Mouse (Mus musculus): ENCODE results near the gene Idua. TPM values are rescaled to one million over a fixed set of nuclear protein-coding genes. Genes with fewer than 3 reads are reported as not detected.

Idua gene
- polyA plus RNA-seq, 1 experiment from 2014 or later = 4.8 TPM

- Histone ChIP-seq H3K27me3 (replicated peaks; ENCODE audit: control insufficient read depth, insufficient read depth, low read length) (no peaks in the 10 kb centered on the region), H3K27ac (ENCODE audit: low read depth, low read length) (no peak overlapping the region), H3K36me3 (ENCODE audit: control insufficient read depth, insufficient read depth) (peaks cover 95% of the 10 kb centered on the region), H3K4me2 (replicated peaks; ENCODE audit: low read depth) (no peak overlapping the region), H3K4me1 (replicated peaks; ENCODE audit: control insufficient read depth, insufficient read depth, low read length) (0 out of 2 replicates have a peak, but pooled peaks cover 3% of the 10 kb centered on the region), H3K9ac (ENCODE audit: low read depth, low read length) (no peak overlapping the region), H3K9me3 (ENCODE audit: control insufficient read depth) (no peaks in the 10 kb centered on the region), H3K4me3 (ENCODE audit: low read depth, low read length) (no peak overlapping the region)
- WGBS = 56% methylated on average over 1 of the region's 1 CpGs
- ATAC-seq = peak; percentile 48
- peak; percentile 83 for TF ChIP-seq CTCF (IDR thresholded peaks at IDR 0.05; ENCODE audit: low read depth)
Observed at GRCm38 (mm10) chr5:108651823-108652222, 8.3 kb upstream of the Idua start.

GRCm38 (mm10) chr5:108653341-108653740 lies 6.8 kb upstream of the Idua start:
- Histone ChIP-seq H3K27ac (ENCODE audit: low read depth, low read length) (no peak overlapping the region), H3K36me3 (ENCODE audit: control insufficient read depth, insufficient read depth) (peaks cover 91% of the 10 kb centered on the region), H3K9ac (ENCODE audit: low read depth, low read length) (no peak overlapping the region), H3K9me3 (ENCODE audit: control insufficient read depth) (no peaks in the 10 kb centered on the region), H3K27me3 (replicated peaks; ENCODE audit: control insufficient read depth, insufficient read depth, low read length) (no peaks in the 10 kb centered on the region), H3K4me3 (ENCODE audit: low read depth, low read length) (no peak overlapping the region), H3K4me2 (replicated peaks; ENCODE audit: low read depth) (no peak overlapping the region), H3K4me1 (replicated peaks; ENCODE audit: control insufficient read depth, insufficient read depth, low read length) (0 out of 2 replicates have a peak, but pooled peaks cover 3% of the 10 kb centered on the region)
- 89% methylated on average over 6 of the region's 6 CpGs for WGBS
- no peak for ATAC-seq
- no peak for TF ChIP-seq CTCF (IDR thresholded peaks at IDR 0.05; ENCODE audit: low read depth)

GRCm38 (mm10) chr5:108654444-108654990 lies 5.6 kb upstream of the Idua start:
- peak; percentile 51 for ATAC-seq
- Histone ChIP-seq H3K36me3 (ENCODE audit: control insufficient read depth, insufficient read depth) (peaks cover 79% of the 10 kb centered on the region), H3K9ac (ENCODE audit: low read depth, low read length) (no peak overlapping the region), H3K27me3 (replicated peaks; ENCODE audit: control insufficient read depth, insufficient read depth, low read length) (no peaks in the 10 kb centered on the region), H3K4me3 (ENCODE audit: low read depth, low read length) (no peak overlapping the region), H3K9me3 (ENCODE audit: control insufficient read depth) (no peaks in the 10 kb centered on the region), H3K4me1 (replicated peaks; ENCODE audit: control insufficient read depth, insufficient read depth, low read length) (peaks cover 3% of the 10 kb centered on the region; the same call in 1 of the 2 replicates), H3K4me2 (replicated peaks; ENCODE audit: low read depth) (no peak overlapping the region), H3K27ac (ENCODE audit: low read depth, low read length) (peak overlapping the region; percentile 21; the same call in 1 of the 2 replicates)
- TF ChIP-seq CTCF (IDR thresholded peaks at IDR 0.05; ENCODE audit: low read depth) = no peak
- WGBS = 71% methylated on average over 10 of the region's 10 CpGs

GRCm38 (mm10) chr5:108655381-108655780 lies 4.8 kb upstream of the Idua start:
- H3K4me2 ChIP-seq (replicated peaks; ENCODE audit: low read depth) = no peak overlapping the region
- H3K27ac ChIP-seq (ENCODE audit: low read depth, low read length) = no peak overlapping the region
- H3K36me3 ChIP-seq (ENCODE audit: control insufficient read depth, insufficient read depth) = peaks cover 72% of the 10 kb centered on the region
- no peak for ATAC-seq
- no peak overlapping the region for H3K9ac ChIP-seq (ENCODE audit: low read depth, low read length)
- no peak for TF ChIP-seq CTCF (IDR thresholded peaks at IDR 0.05; ENCODE audit: low read depth)
- H3K4me1 ChIP-seq (replicated peaks; ENCODE audit: control insufficient read depth, insufficient read depth, low read length) = peaks cover 3% of the 10 kb centered on the region; the same call in 1 of the 2 replicates
- 96% methylated on average over 9 of the region's 9 CpGs for WGBS
- H3K27me3 ChIP-seq (replicated peaks; ENCODE audit: control insufficient read depth, insufficient read depth, low read length) = no peaks in the 10 kb centered on the region
- no peaks in the 10 kb centered on the region for H3K9me3 ChIP-seq (ENCODE audit: control insufficient read depth)
- H3K4me3 ChIP-seq (ENCODE audit: low read depth, low read length) = no peak overlapping the region

- H3K4me3 ChIP-seq (ENCODE audit: low read depth, low read length) = no peak overlapping the region
- 90% methylated on average over 15 of the region's 15 CpGs for WGBS
Observed at GRCm38 (mm10) chr5:108655891-108656650, 4.1 kb upstream of the Idua start.

GRCm38 (mm10) chr5:108657406-108657805 lies 2.7 kb upstream of the Idua start:
- Histone ChIP-seq H3K9ac (ENCODE audit: low read depth, low read length) (no peak overlapping the region), H3K4me3 (ENCODE audit: low read depth, low read length) (no peak overlapping the region), H3K27ac (ENCODE audit: low read depth, low read length) (no peak overlapping the region), H3K4me2 (replicated peaks; ENCODE audit: low read depth) (no peak overlapping the region), H3K4me1 (replicated peaks; ENCODE audit: control insufficient read depth, insufficient read depth, low read length) (peaks cover 3% of the 10 kb centered on the region; the same call in 1 of the 2 replicates), H3K36me3 (ENCODE audit: control insufficient read depth, insufficient read depth) (peaks cover 55% of the 10 kb centered on the region), H3K27me3 (replicated peaks; ENCODE audit: control insufficient read depth, insufficient read depth, low read length) (no peaks in the 10 kb centered on the region), H3K9me3 (ENCODE audit: control insufficient read depth) (no peaks in the 10 kb centered on the region)
- no peak for ATAC-seq
- no peak for TF ChIP-seq CTCF (IDR thresholded peaks at IDR 0.05; ENCODE audit: low read depth)
- WGBS = 79% methylated on average over 5 of the region's 5 CpGs

More at GRCm38 (mm10) chr5:108655891-108656650, 4.1 kb upstream of the Idua start:
- H3K9ac ChIP-seq (ENCODE audit: low read depth, low read length) = no peak overlapping the region
- peaks cover 3% of the 10 kb centered on the region; the same call in 1 of the 2 replicates for H3K4me1 ChIP-seq (replicated peaks; ENCODE audit: control insufficient read depth, insufficient read depth, low read length)
- no peak overlapping the region for H3K4me2 ChIP-seq (replicated peaks; ENCODE audit: low read depth)
- H3K27ac ChIP-seq (ENCODE audit: low read depth, low read length) = no peak overlapping the region
- ATAC-seq = no peak
- H3K9me3 ChIP-seq (ENCODE audit: control insufficient read depth) = no peaks in the 10 kb centered on the region
- no peak for TF ChIP-seq CTCF (IDR thresholded peaks at IDR 0.05; ENCODE audit: low read depth)
- H3K36me3 ChIP-seq (ENCODE audit: control insufficient read depth, insufficient read depth) = peaks cover 66% of the 10 kb centered on the region
- no peaks in the 10 kb centered on the region for H3K27me3 ChIP-seq (replicated peaks; ENCODE audit: control insufficient read depth, insufficient read depth, low read length)
